ENCODE assay signal across 1 mouse cellular context in genomic region chr1:157439101-157439500, GRCm38 (mm10).
TF ChIP-seq lines count a peak whose summit lies in the region.

No protein-coding gene starts in this region.

TF ChIP-seq in CH12.LX, 34 proteins besides CTCF, POLR2A, EP300 and RAD21:
- TF ChIP-seq RCOR1 (conservative IDR thresholded peaks at IDR 0.05; ENCODE audit: low read depth, low read length), result no peak
- no peak for TF ChIP-seq E2F4 (IDR thresholded peaks at IDR 0.05; ENCODE audit: insufficient replicate concordance, low read depth, low read length)
- no peak for TF ChIP-seq MAZ (IDR thresholded peaks at IDR 0.05; ENCODE audit: low read depth, low read length)
- no peak for TF ChIP-seq CHD2 (IDR thresholded peaks at IDR 0.05; ENCODE audit: low read length)
- no peak for TF ChIP-seq HCFC1 (IDR thresholded peaks at IDR 0.05; ENCODE audit: low read depth, low read length)
- no peak for TF ChIP-seq JUND (conservative IDR thresholded peaks at IDR 0.05; ENCODE audit: low read depth, low read length)
- no peak for TF ChIP-seq MYC (IDR thresholded peaks at IDR 0.05; ENCODE audit: low read depth, low read length)
- no peak for TF ChIP-seq ZKSCAN1 (IDR thresholded peaks at IDR 0.05; ENCODE audit: borderline replicate concordance, low read depth, low read length)
- no peak for TF ChIP-seq NRF1 (IDR thresholded peaks at IDR 0.05; ENCODE audit: low read depth, low read length)
- TF ChIP-seq ELF1 (IDR thresholded peaks at IDR 0.05; ENCODE audit: low read depth, low read length), result no peak
- TF ChIP-seq POLR2AphosphoS2 (IDR thresholded peaks at IDR 0.05; ENCODE audit: low read depth, low read length), result no peak
- TF ChIP-seq PAX5 (IDR thresholded peaks at IDR 0.05; ENCODE audit: low read length), result no peak
- no peak for TF ChIP-seq GABPA (IDR thresholded peaks at IDR 0.05; ENCODE audit: insufficient replicate concordance, low read depth, low read length)
- TF ChIP-seq USF2 (conservative IDR thresholded peaks at IDR 0.05; ENCODE audit: low read depth, low read length), result no peak
- TF ChIP-seq USF1 (IDR thresholded peaks at IDR 0.05; ENCODE audit: low read depth, low read length), result no peak
- no peak for TF ChIP-seq ETS1 (conservative IDR thresholded peaks at IDR 0.05; ENCODE audit: low read depth, low read length)
- no peak for TF ChIP-seq SMC3 (IDR thresholded peaks at IDR 0.05; ENCODE audit: low read depth, low read length)
- no peak for TF ChIP-seq MAFK (IDR thresholded peaks at IDR 0.05; ENCODE audit: insufficient replicate concordance, low read length)
- no peak for TF ChIP-seq KAT2A (IDR thresholded peaks at IDR 0.05; ENCODE audit: insufficient replicate concordance, low read length)
